Mouse (Mus musculus) WW6 (cell line): Measurements from ENCODE around the gene Rpp25.
A peak's percentile ranks its signal among the peaks of the same experiment; 100 is the strongest.

Experiments used
- DNase-seq: peaks from one replicate; pipeline ENCODE4 v3.0.0-alpha.2; 2013; ENCODE audit warnings: low read depth, low spot score

Gene Rpp25

DNA sequence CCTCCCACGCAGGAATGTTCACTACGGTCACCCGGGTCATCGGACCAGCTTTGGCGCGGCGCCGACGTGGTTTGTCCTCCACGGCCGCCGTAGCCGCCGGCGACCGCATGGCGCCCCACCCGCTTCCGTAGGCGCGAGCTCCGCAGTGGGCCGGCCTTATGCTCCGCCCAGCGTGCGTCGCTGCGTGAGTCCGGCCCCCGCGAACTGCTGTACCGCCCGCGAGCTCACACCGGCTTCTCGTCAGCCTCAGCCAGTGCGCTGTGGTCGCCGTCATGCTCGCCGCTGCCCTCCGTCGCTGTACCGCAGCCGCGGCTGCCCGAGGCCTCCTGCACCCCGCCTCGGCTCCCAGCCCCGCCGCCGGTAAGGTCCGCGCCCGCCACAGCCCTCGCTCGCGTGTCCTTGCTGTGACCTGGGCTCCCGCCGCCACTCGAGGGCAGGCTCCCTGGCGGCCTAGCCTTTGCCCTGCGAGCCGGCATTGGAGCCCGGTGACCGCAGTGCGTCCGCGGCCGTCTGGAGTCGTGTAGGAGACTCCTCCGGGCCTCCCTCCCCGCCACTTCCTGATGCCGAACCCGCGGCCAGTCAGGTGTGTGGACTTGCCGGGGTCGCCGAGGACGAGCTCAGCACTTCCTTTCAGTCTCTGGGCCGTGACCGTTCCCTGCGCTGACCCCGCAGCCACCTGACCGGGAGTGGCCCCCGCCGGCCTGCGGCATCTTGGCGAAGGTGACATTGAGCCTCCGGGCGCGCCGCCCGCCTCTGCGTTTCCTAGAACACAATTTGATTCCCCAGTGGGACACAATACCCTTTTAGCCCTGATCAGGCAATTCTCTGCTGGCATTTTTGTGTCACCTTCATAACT is 17.5 kb downstream of the Rpp25 start, which contains the start of gene Cox5a:
TSS of gene Cox5a (plus strand) at position 219 of the 856 bp plus-strand sequence.
- DNase-seq, result peak; percentile 83

GRCm38 (mm10) chr9:57522114-57522860 is 18.5 kb downstream of the Rpp25 start:
- DNase-seq, result no peak

DNA sequence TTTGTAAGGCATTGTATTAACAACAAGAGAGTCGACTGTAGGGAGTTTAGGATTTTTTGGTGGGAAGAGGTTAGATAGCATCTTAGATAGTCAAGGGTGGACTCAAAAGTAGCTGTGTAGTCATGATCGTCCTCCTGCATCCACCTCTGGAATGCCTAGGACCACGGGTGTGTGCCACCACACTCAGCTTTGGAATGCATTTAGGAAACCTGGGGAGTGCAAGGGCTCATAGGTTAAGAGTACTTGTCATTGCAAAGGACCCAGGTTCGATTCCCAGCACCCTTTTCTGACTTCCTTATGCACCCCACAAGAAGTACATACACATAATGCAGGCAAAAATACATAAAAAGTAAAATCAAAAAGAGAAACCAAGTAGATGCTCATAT is 19.0 kb downstream of the Rpp25 start:
- no peak for DNase-seq

GRCm38 (mm10) chr9:57523754-57524153 is 19.9 kb downstream of the Rpp25 start:
- DNase-seq, result no peak

- DNase-seq, result no peak
Observed at GRCm38 (mm10) chr9:57524439-57524838, 20.6 kb downstream of the Rpp25 start.

GRCm38 (mm10) chr9:57525516-57525915 is 21.7 kb downstream of the Rpp25 start:
- DNase-seq, result no peak

- DNase-seq, result no peak
Observed at GRCm38 (mm10) chr9:57526435-57526834, 22.6 kb downstream of the Rpp25 start.

GRCm38 (mm10) chr9:57531946-57532345 is 28.1 kb downstream of the Rpp25 start:
- DNase-seq, result no peak

GRCm38 (mm10) chr9:57536362-57536761 is 32.5 kb downstream of the Rpp25 start:
- DNase-seq, result no peak

DNA sequence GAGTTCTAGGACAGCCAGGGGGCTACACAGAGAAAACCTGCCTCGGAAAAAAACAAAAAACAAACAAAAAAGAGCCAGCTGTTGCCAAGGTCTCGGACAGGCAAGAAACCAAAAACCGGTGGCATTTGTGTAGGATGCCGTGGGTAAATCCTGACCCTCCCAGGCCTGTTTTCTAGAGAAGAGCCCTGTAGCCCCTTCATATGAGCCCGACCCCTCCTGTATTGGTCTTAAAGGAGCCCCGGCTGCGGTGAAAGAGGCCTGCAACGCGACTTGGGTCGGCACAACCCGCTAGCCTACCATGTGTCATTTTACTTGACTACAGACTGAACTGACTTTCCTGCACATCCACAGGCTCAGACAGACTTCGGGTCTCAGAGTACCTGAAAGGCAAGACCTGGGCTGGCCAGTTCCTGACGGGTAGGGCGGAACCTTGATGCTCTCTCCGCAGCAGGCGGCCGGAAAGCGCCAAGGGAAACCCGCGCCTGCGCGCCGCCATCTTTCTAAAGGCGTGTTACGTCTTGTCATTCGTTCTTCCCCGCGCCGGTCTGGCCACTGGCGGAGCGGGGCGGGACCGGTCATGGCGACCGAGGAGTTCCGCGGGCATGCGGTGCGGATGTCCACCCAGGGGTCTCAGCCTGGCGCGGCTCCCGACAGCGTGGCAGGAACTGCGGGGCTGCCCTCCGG is 33.4 kb downstream of the Rpp25 start, which contains the start of gene Fam219b:
TSS of gene Fam219b (plus strand) at position 485 of the 684 bp plus-strand sequence.
- DNase-seq, result peak; percentile 80

DNA sequence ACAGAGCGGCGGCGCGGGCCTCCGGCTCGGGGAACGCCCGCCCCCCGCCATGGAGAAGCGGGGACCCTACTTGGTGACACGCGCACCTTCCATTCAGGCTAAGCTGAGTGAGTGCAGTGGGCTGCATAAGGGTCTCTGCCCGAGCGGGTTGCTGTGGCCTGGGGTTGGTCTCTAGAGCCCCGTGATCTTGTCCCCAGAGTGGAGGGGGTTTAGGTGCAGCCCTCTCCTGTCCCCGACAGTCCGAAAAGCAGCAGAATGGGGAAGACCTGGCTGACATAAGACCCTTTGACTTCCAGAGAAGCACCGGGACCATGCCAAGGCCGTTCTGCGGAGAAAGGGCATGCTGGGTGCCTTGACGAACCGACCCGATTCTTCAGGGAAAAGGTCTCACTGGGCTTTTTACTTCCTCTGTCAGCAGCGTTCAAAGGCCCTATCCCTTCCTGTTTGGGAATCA is 33.9 kb downstream of the Rpp25 start:
- DNase-seq, result no peak

GRCm38 (mm10) chr9:57539550-57539949 is 35.7 kb downstream of the Rpp25 start:
- no peak for DNase-seq

DNA sequence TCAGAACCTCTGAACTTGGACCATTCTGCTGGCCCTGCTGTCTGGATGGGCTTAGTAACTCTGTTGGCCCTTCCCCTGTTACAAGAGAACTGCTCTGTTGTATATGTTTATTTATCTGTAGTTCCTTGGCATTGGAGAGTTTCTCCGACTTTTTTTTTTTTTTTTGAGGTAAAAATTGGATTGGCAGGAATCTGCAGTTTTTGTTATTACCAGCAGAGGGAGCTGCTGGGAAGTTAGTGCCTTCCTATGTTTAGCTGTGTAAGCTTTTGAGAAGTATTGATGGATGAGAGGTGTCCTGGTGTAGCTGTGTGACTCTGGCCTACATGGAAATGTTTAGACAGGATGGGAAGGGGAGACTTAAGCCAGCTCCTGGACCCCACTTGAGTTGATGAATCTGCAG is 37.5 kb downstream of the Rpp25 start:
- DNase-seq, result no peak

GRCm38 (mm10) chr9:57543951-57544350 is 40.1 kb downstream of the Rpp25 start:
- DNase-seq, result no peak

DNA sequence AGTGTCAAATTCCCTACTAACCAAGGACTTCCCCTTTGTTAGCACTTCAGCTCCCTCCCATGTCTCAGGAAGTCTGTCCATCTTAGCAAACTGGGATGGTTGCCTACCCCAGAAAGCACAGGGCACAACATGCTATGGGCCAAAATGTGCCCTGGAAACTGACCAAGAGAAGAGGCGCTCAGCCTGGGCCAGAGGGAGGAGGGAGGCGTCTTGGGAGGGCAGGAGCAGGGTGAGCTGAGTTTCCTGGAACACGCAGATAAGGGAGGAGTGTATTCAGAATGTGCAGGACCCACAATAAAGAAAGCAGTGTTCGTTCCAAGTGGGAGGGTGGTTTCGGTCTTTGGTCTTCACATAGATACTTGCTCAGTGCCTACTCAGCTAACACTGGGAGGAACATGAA is 43.5 kb downstream of the Rpp25 start:
- DNase-seq, result no peak

DNA sequence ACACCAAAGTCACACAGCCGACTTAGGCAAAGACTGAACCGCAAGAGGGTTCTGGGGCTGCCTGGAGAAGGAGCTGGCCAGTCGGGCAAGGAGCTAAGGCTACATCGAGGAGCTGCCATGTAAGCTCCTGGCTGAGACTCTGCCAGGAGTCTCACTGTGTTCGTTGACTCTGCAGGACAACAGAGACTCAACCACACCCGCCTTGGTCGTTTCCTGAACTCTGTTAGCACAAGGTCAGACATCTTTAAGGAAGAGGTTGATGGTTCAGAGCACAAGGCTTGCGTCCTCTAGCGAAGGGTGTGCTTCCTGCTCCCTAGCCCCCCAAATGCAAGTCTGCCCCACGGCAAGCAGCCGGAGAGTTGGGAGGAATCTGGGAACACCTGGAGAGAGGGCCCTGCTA is 44.0 kb downstream of the Rpp25 start:
- DNase-seq, result no peak

GRCm38 (mm10) chr9:57549186-57549585 is 45.4 kb downstream of the Rpp25 start:
- DNase-seq, result no peak

DNA sequence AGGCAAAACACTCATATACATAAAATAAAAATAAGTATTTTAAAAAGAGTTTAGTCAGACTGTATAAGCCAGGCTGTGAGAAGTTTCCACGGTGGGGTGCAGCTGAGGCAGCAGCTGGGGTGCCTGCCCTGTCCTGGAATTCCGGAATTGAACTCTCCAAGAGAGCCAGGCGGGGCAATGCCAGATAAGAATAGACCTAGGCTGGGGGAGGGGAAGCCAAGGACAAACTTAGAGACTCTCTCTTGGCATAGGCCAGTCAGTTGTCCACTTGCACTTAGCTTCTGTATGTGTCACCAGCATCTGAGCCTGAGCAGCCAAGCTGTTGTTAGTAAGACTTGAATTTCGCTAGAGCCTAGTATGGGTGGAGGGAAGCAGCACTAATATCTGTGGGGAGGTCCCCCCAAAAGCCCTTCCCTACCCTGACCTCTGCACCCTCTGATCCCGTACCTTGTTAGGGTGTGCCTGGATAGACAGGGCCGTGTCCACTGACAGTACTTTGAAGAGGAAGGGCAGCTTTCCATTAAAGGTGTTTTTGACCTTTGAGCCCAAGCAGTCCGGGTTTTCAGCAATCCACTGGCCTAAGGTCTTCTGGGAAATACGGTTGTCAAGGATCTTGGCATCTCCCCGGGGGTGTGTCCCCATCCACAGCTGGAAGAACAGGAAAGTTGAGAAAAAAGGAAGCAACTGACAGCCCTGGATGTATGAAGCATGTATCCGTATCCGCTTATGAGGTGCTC is 46.5 kb downstream of the Rpp25 start:
- DNase-seq, result no peak

DNA sequence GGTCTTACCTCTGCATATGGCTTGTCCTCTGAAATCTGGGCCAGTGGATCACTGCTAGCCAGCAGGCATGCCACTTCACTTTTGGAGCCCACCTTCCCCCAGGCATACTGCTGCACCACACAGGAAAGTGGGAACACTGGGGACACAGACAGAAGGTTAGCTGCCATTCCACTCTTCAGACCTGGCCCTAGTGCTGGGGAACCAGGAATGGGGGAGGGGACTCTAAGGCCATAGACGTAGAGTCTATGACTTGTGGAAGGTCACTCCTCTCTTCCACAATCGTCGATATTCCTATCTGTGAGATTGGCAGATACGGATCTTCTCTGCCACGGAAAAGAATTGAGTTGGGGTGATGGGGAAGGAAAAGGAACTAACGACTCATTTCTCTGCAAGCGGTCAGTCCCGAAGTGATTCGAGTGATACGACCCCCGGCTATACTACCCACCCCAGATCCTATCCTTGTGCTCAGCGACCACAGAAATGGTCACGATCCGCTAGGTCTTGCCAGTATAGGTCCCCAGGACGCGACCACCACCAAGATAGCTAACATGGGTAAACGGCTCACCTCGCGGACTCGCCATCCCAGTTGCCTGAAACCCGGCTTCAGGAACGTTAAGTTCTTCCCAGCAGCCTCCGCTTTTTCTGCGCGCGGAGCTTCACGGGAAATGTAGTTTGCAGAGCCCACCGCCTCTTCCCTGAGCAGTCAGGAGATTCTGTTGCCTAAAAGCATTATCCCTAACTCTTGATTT is 48.5 kb downstream of the Rpp25 start, which contains the start of gene Mpi:
TSS of gene Mpi (minus strand) at position 625 of the 749 bp plus-strand sequence.
- DNase-seq, result no peak

GRCm38 (mm10) chr9:57553119-57553518 is 49.3 kb downstream of the Rpp25 start:
- DNase-seq, result no peak
